Mouse (Mus musculus) hindbrain, postnatal 0 days (tissue): ENCODE data around the gene Gli1. TPM values are rescaled to one million over a fixed set of nuclear protein-coding genes. Genes with fewer than 3 reads are reported as not detected.

Experiments
- ATAC-seq: fragments of 200-750 bp; cut with Nextera tagmentation; 2 replicates; pipeline ENCODE4 v1.8.0; 2017; ENCODE audit warnings: mild to moderate bottlenecking, moderate TSS enrichment, moderate library complexity
- DNase-seq: peaks from one replicate; pipeline ENCODE4 v3.0.0-alpha.2; 2015; ENCODE audit warnings: low spot score
- H3K27ac ChIP-seq: fragments of 300-500 bp; sonication (generic); 2 replicates; pipeline ENCODE4 v1.5.1; 2014; ENCODE audit warnings: mild to moderate bottlenecking
- H3K27me3 ChIP-seq: fragments of 300-500 bp; sonication (generic); 2 replicates; pipeline ENCODE4 v1.6.1; 2014; ENCODE audit warnings: low read length, mixed read lengths; ENCODE audit not compliant: insufficient read depth
- H3K36me3 ChIP-seq: fragments of 300-500 bp; sonication (generic); 2 replicates; pipeline ENCODE4 v1.6.1; 2014; ENCODE audit warnings: low read length, mixed read lengths; ENCODE audit not compliant: insufficient read depth
- H3K4me1 ChIP-seq: fragments of 300-500 bp; sonication (generic); 2 replicates; pipeline ENCODE4 v1.6.1; 2014; ENCODE audit warnings: antibody characterized with exemption, low read length, mixed read lengths; ENCODE audit not compliant: insufficient read depth
- H3K4me2 ChIP-seq: fragments of 300-500 bp; sonication (generic); 2 replicates; pipeline ENCODE4 v1.6.1; 2014; ENCODE audit warnings: low read depth, mild to moderate bottlenecking, low read length, moderate library complexity, mixed read lengths
- H3K4me3 ChIP-seq: fragments of 300-500 bp; sonication (generic); 2 replicates; pipeline ENCODE4 v1.5.1; 2014; ENCODE audit warnings: low read length
- H3K9ac ChIP-seq: fragments of 300-500 bp; sonication (generic); replicated peaks from 2 replicates; pipeline ENCODE4 v1.6.1; 2014; ENCODE audit warnings: mild to moderate bottlenecking, low read length, moderate library complexity, mixed read lengths
- H3K9me3 ChIP-seq: fragments of 300-500 bp; sonication (generic); 2 replicates; pipeline ENCODE4 v1.6.1; 2016; ENCODE audit warnings: low read length, mixed read lengths
- CTCF ChIP-seq: IDR thresholded peaks from 2 replicates; pipeline ENCODE4 v1.5.1; 2016; ENCODE audit warnings: antibody characterized with exemption, control low read depth, low read depth
- WGBS: fragments of 180-500 bp; shearing (Covaris S2); extraction: QIAGEN DNeasy Blood & Tissue Kit; methylation state at CpG from one replicate; pipeline ENCODE4 v1.1.7; 2014; 5-methylcytosine and 5-hydroxymethylcytosine counted together
- polyA plus RNA-seq: library from polyadenylated mRNA; unstranded; fragments of >200 nt; fragmentation: Nextera tagmentation; extraction: Ambion mirVana; gene quantifications from 2 replicates; pipeline ENCODE4 v1.2.1, GENCODE M21; 2015
- total RNA-seq: library from RNA; depleted of rRNA; stranded (reverse); fragments of >200 nt; gene quantifications from 2 replicates; pipeline ENCODE4 v1.2.3, GENCODE M21; 2014; rRNA removed

The Gli1 gene
- total RNA-seq: 10.9 and 13.0 TPM in 2 replicates
- 2.7 TPM in 2 replicates for polyA plus RNA-seq

DNA sequence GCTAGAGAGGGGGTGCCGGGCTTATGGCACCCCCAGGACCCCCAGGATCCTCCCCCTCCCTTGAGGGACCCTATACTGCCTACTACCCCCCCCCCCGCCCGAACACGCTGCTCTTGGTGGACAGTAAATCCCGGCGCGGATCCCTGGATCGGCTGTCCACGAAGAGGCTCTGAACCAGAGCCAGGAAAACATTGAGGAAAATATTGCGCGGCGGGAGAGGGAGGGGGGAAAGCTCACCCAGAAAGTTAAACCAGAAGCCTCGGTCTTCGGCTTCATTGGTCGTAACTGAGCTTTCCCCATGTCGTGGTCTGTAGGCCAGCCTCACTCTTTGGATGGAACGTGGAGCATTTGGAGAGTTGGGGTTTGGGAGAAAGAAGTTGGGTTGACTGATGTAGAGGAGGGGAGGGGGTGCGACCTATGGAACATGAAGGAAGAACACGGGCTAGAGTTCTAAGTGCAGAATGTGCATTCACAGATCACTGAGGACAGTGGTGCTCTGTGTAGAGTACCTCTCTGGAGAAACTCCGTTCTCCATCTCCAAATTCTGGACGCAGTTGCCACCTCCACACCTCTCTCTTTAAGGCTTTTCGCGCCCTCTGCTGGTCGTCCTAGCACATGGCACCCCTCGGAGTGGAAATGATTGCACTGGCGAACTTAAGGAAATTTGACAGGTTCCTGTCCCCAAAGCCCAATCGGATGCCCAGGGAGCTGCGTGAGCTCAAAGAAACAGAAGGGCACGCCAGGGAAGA is at the start of gene Gli1:
TSS of gene Gli1 (minus strand) at position 84 of the 749 bp plus-strand sequence.
- ATAC-seq (peak; percentile 54), DNase-seq (peak; percentile 87)
- TF ChIP-seq CTCF: peak; percentile 93
- 1% methylated on average over 29 of the region's 29 CpGs for WGBS
- Histone ChIP-seq H3K27ac (peak within 1 kb of the TSS; percentile 20; the same call in 1 of the 2 replicates), H3K9ac (0 out of 2 replicates have a peak within 1 kb of the TSS, but pooled peaks have one; percentile 5), H3K9me3 (no peaks in the 10 kb centered on the region), H3K27me3 (peaks cover 13% of the 10 kb centered on the region; the same call in 1 of the 2 replicates), H3K4me2 (peak within 1 kb of the TSS; percentile 68), H3K4me3 (peak within 1 kb of the TSS; percentile 37), H3K4me1 (peaks cover 11% of the 10 kb centered on the region), H3K36me3 (no peaks in the 10 kb centered on the region)

DNA sequence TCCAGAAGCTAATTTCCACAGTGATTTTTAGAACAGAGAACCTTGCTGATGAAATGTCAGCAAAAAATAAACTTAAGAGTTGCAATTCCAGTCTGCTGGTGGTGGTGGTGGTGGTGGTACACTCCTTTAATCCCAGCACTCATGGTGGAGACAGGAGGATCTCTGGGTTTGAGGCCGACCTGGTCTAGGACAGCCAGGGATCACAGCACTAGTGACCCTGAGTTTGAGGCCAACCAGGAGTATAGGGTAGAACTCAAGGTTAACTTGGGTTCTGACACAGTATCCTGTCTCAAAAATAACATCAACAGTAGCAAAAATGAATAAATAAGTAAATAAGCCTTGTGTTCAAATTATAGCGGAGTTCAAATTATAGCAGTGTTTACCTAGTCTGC is 40.0 kb upstream of the Gli1 start:
- no peaks in the 10 kb centered on the region for H3K27me3 ChIP-seq
- H3K27ac ChIP-seq: peak overlapping the region; percentile 93; the same call in 1 of the 2 replicates
- H3K36me3 ChIP-seq: no peaks in the 10 kb centered on the region
- no peak for DNase-seq
- H3K4me2 ChIP-seq: peak overlapping the region; percentile 82
- TF ChIP-seq CTCF: no peak
- H3K9ac ChIP-seq: peak overlapping the region; percentile 91
- peak overlapping the region; percentile 47 for H3K4me3 ChIP-seq
- no peaks in the 10 kb centered on the region for H3K9me3 ChIP-seq
- WGBS: 59% methylated on average over 2 of the region's 2 CpGs
- ATAC-seq: no peak
- peaks cover 5% of the 10 kb centered on the region; the same call in 1 of the 2 replicates for H3K4me1 ChIP-seq

DNA sequence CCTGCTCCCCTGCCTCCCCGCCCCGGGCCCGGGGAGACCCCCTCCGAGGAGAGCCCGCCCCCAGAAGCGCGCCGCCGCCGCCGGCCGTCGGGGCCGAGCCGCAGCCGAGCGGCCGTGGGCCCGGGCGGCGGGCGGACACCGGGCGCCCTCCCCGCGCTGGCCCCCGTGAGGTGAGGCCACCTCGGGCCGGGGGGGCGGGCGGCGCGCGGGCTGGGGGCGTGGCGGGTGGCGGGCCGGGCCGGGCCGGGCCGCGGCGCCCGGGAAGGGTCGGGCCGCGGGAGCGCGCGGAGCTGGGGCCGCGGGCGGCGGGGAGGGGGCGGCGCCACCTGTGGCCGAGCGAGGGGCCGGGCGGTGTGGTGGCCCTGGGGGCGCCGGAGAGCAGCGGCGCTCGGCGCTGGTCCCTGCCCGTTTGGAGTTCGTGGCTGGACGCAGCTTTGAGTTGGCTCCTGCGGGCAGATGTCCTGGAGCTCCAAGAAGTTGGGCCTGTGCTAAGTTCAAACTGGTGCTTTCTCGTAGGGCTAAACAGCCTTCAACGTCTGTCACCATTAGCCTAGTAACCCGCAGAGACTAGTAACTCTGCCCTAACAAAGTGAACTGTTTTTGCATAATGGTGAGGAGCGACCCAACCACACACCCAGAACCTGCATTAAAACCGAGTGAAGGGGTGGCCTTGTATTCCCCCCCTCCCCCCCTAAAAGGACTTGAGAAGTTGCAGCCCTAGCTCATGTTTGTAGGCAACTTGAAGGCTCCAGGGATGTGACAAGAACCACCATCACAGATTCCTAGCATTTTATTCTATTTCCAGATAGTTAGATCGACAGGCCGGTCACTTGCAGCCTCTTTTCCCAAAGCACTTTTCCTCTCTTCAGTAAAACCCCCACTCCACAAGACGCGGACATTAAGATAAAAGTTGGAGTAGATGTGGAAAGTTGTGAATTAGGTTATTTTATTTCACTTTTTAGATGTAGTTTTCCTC is 39.3 kb upstream of the Gli1 start:
- H3K4me2 ChIP-seq: peak overlapping the region; percentile 82
- H3K27ac ChIP-seq: peak overlapping the region; percentile 93
- ATAC-seq (peak; percentile 78), DNase-seq (peak; percentile 77)
- peak overlapping the region; percentile 91 for H3K9ac ChIP-seq
- H3K4me3 ChIP-seq: peak overlapping the region; percentile 47
- no peaks in the 10 kb centered on the region for H3K9me3 ChIP-seq
- no peaks in the 10 kb centered on the region for H3K36me3 ChIP-seq
- WGBS: 2% methylated on average over 61 of the region's 79 CpGs
- TF ChIP-seq CTCF: no peak
- H3K27me3 ChIP-seq: no peaks in the 10 kb centered on the region
- peaks cover 5% of the 10 kb centered on the region; the same call in 1 of the 2 replicates for H3K4me1 ChIP-seq

DNA sequence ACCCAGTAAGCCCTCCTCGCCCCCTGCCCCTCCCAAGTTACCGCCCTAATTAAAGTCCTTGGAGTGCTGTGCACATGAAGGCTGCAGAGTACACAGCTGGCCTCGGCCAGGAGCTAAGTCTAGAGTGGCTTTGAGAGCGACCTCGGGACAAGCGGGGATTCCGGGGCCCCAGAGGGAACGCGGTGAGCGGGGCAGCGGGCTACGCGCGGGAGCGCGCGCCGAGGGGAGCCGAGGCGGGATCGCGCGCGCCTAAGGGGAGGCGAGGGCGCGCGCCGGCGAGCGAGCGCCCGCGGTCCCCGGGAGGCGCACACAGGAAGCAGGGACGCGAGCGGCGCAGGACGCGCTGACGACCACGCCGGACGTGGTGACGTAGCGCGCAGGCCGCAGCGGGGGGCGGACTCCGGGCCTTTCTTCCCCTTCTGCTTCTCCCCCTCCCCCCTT is 38.5 kb upstream of the Gli1 start, which contains the start of gene R3hdm2:
TSS of gene R3hdm2 (plus strand) at position 77 of the 441 bp plus-strand sequence.
- Histone ChIP-seq H3K36me3 (no peaks in the 10 kb centered on the region), H3K4me1 (peaks cover 5% of the 10 kb centered on the region; the same call in 1 of the 2 replicates), H3K4me3 (peak within 1 kb of the TSS; percentile 47), H3K4me2 (peak within 1 kb of the TSS; percentile 82), H3K9ac (peak within 1 kb of the TSS; percentile 91), H3K9me3 (no peaks in the 10 kb centered on the region), H3K27ac (peak within 1 kb of the TSS; percentile 93), H3K27me3 (no peaks in the 10 kb centered on the region)
- ATAC-seq: peak; percentile 97
- no peak for TF ChIP-seq CTCF
- under 1% methylated on average over 30 of the region's 53 CpGs for WGBS
- DNase-seq: peak; percentile 97

DNA sequence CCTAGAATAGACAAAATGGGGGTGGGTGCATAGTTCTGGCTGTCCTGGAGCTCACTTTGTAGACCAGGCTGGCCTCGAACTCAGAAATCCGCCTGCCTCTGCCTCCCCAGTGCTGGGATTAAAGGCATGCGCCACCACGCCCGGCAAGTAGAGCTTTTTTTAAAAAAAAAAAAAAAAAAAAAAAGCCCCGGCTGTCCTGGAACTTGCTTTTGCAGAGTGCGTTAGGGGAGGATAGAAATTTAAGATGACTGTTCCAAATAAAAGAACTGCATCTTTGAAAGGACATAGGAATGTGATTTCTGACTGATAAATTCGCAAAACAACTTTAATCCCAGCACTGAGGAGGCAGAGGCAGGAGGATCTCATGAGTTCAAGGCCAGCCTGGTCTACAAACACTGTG is 37.9 kb upstream of the Gli1 start:
- Histone ChIP-seq H3K36me3 (no peaks in the 10 kb centered on the region), H3K9ac (peak overlapping the region; percentile 91; the same call in 1 of the 2 replicates), H3K4me3 (peak overlapping the region; percentile 47), H3K27ac (peak overlapping the region; percentile 93; the same call in 1 of the 2 replicates), H3K4me2 (peak overlapping the region; percentile 82), H3K9me3 (no peaks in the 10 kb centered on the region), H3K4me1 (peaks cover 5% of the 10 kb centered on the region; the same call in 1 of the 2 replicates), H3K27me3 (no peaks in the 10 kb centered on the region)
- no peak for ATAC-seq
- TF ChIP-seq CTCF: no peak
- no peak for DNase-seq
- WGBS: 89% methylated on average over 8 of the region's 8 CpGs

DNA sequence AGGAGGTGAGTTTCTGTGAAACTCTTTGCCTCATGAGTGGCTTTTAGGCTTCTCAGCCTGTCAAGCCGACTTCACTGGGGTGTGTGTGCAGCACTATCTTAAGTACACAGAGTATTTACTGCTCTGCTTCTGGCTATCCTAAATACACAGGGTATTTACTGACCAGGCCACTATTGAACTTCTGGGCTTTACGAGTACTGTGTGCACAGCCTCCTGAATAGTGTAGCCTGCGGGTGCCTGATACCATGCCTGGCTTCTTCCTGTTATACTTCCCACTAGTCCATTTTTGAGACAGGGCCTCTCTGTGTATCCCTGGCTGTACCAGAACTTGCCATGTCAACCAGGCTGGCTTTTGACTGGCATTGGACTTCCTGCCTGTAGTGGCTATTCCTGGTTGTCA is 35.9 kb upstream of the Gli1 start:
- ATAC-seq (no peak), DNase-seq (no peak)
- 77% methylated on average over 3 of the region's 3 CpGs for WGBS

More for the DNA sequence above, 35.9 kb upstream of the Gli1 start:
- no peak for TF ChIP-seq CTCF
- Histone ChIP-seq H3K4me3 (no peak overlapping the region), H3K9ac (no peak overlapping the region), H3K4me2 (no peak overlapping the region), H3K9me3 (no peaks in the 10 kb centered on the region), H3K36me3 (no peaks in the 10 kb centered on the region), H3K27me3 (no peaks in the 10 kb centered on the region), H3K4me1 (peaks cover 5% of the 10 kb centered on the region; the same call in 1 of the 2 replicates), H3K27ac (no peak overlapping the region)
